Mouse (Mus musculus): ENCODE results near the gene Adgrl4.

DNA sequence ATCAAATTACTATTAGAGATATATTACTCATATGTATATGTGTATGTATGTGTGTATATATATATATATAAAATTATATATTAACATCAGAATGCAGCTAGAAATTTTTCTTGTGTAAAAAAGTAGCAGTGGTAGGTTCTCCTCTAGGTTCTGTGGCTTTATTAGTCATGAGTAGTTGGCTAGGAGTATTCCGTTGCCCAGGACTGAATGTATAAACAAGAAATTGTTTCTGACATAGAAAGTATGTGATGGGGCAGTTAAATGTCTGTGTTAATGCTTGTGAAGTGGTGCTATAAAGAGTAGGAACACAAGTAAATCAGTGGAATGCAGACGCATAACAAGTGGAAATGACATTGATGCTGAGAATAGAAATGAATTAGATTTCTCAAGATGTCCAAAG lies 4.3 kb downstream of the Adgrl4 start:
- TF ChIP-seq CTCF (IDR thresholded peaks at IDR 0.05; ENCODE audit: extremely low read depth, insufficient read depth, insufficient read length, insufficient replicate concordance) (no peak), POLR2A (IDR thresholded peaks at IDR 0.05; ENCODE audit: low read depth, low read length) (no peak)

Measured in spleen, adult 2 months (tissue).